Mouse (Mus musculus) embryonic facial prominence, embryonic 14.5 days (tissue): ENCODE measurements around the gene Nppc. TPM values are rescaled to one million over a fixed set of nuclear protein-coding genes. Genes with fewer than 3 reads are reported as not detected.

Experiments
- ATAC-seq: fragments of 200-750 bp; cut with Nextera tagmentation; 2 replicates; pipeline ENCODE4 v1.8.0; 2017; ENCODE audit warnings: low read depth, moderate number of reproducible peaks, moderate TSS enrichment
- DNase-seq: peaks from one replicate; pipeline ENCODE4 v3.0.0-alpha.2; 2015; ENCODE audit warnings: low spot score
- H3K27ac ChIP-seq: fragments of 300-500 bp; sonication (generic); replicated peaks from 2 replicates; pipeline ENCODE4 v1.5.1; 2014; ENCODE audit warnings: low read depth, mild to moderate bottlenecking, low read length, moderate library complexity
- H3K27me3 ChIP-seq: fragments of 300-500 bp; sonication (generic); replicated peaks from 2 replicates; pipeline ENCODE4 v1.6.1; 2014; ENCODE audit warnings: low read length; ENCODE audit not compliant: control insufficient read depth, insufficient read depth
- H3K36me3 ChIP-seq: fragments of 300-500 bp; sonication (generic); 2 replicates; pipeline ENCODE4 v1.6.1; 2014; ENCODE audit warnings: low read length, mixed read lengths; ENCODE audit not compliant: control insufficient read depth, insufficient read depth
- H3K4me1 ChIP-seq: fragments of 300-500 bp; sonication (generic); 2 replicates; pipeline ENCODE4 v1.6.1; 2014; ENCODE audit warnings: antibody characterized with exemption, low read length; ENCODE audit not compliant: control insufficient read depth, insufficient read depth
- H3K4me2 ChIP-seq: fragments of 300-500 bp; sonication (generic); 2 replicates; pipeline ENCODE4 v1.6.1; 2014; ENCODE audit warnings: low read depth, mild to moderate bottlenecking, low read length, moderate library complexity, mixed read lengths
- H3K4me3 ChIP-seq: fragments of 300-500 bp; sonication (generic); 2 replicates; pipeline ENCODE4 v1.5.1; 2014; ENCODE audit warnings: low read depth, mild to moderate bottlenecking, low read length
- H3K9ac ChIP-seq: fragments of 300-500 bp; sonication (generic); 2 replicates; pipeline ENCODE4 v1.6.1; 2014; ENCODE audit warnings: low read depth, mild to moderate bottlenecking, low read length, moderate library complexity, mixed read lengths
- H3K9me3 ChIP-seq: fragments of 300-500 bp; sonication (generic); 2 replicates; pipeline ENCODE4 v1.6.1; 2016; ENCODE audit warnings: low read length; ENCODE audit not compliant: control insufficient read depth
- WGBS: fragments of 180-500 bp; shearing (Covaris S2); extraction: QIAGEN DNeasy Blood & Tissue Kit; methylation state at CpG from one replicate; pipeline ENCODE4 v1.1.7; 2014; 5-methylcytosine and 5-hydroxymethylcytosine counted together
- polyA plus RNA-seq: library from polyadenylated mRNA; unstranded; fragments of >200 nt; fragmentation: Nextera tagmentation; extraction: Ambion mirVana; gene quantifications from 2 replicates; pipeline ENCODE4 v1.2.1, GENCODE M21; 2014

The Nppc gene
- polyA plus RNA-seq, 1 experiment from 2014 or later: 10.5 TPM

DNA sequence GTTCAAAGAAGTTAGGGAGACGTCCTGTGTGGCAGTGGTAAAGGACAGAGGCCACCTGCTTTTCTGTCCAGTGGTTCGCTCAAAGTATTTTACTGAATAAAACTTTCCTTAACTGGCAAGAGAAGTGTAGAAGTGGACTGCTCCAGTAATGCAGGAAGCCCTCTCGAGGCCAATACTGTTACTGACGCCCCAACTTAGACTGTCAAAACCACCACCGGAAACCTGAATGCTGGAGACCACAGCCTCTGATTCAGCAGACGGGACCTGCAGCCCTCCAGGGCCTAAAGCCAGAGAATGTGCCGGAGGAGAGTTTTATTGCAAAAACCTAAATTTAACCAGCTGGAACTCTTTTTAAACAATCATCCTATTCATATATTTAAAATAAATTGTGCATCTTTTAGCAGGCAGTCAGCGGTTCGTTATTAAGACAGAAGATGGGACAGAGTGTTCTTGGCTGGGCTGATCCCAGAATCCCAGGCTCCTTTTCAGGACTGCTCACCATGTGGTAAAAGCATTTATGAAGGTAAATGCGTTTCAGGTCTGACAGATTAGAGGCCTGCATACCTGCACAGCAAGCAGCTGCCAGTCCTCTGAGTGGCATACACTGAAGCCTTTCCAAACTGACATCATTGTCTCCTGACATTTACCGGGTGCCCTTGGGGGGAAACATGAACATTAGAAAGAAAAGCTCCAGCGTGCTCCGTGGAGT, 27.1 kb downstream of the Nppc start:
- Histone ChIP-seq H3K27me3 (no peaks in the 10 kb centered on the region), H3K27ac (no peak overlapping the region; the same call in 1 of the 2 replicates), H3K9me3 (no peaks in the 10 kb centered on the region), H3K4me1 (no peaks in the 10 kb centered on the region), H3K36me3 (no peaks in the 10 kb centered on the region), H3K4me3 (no peak overlapping the region), H3K9ac (no peak overlapping the region), H3K4me2 (no peak overlapping the region)
- DNase-seq (peak; percentile 41), ATAC-seq (peak; percentile 57; the same call in 1 of the 2 replicates)
- WGBS: 50% methylated on average over 13 of the region's 13 CpGs

DNA sequence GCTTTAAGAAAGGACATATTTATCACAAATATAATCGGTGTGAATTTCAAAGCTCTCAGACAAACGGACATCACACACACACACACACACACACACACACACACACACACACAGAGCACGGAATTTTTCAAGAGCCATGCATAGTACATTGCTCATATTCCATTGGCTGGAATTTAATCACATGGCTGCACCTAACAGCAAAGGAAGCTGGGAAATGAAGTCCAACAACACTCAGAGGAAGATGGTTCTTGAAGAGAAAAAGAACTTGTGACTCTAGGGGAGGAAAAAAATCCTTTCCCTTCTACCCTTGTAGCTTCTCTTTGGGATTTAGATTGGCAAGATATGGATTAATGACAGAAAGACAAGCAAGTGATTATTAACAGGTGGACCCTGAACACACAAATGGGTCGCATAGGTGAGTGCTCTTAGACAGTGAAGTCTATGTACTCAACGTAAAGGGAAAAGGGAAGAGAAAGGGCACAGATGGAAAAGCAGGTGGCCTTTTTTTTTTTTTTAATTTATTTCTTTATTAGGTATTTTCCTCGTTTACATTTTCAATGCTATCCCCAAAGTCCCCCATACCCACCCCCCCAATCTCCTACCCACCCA, 35.5 kb downstream of the Nppc start:
- ATAC-seq: peak; percentile 89
- Histone ChIP-seq H3K4me2 (peak overlapping the region; percentile 23; the same call in 1 of the 2 replicates), H3K4me3 (no peak overlapping the region), H3K27me3 (no peaks in the 10 kb centered on the region), H3K9ac (no peak overlapping the region), H3K9me3 (no peaks in the 10 kb centered on the region), H3K4me1 (no peaks in the 10 kb centered on the region), H3K36me3 (no peaks in the 10 kb centered on the region), H3K27ac (no peak overlapping the region)
- peak; percentile 71 for DNase-seq
- WGBS: 52% methylated on average over 6 of the region's 6 CpGs

DNA sequence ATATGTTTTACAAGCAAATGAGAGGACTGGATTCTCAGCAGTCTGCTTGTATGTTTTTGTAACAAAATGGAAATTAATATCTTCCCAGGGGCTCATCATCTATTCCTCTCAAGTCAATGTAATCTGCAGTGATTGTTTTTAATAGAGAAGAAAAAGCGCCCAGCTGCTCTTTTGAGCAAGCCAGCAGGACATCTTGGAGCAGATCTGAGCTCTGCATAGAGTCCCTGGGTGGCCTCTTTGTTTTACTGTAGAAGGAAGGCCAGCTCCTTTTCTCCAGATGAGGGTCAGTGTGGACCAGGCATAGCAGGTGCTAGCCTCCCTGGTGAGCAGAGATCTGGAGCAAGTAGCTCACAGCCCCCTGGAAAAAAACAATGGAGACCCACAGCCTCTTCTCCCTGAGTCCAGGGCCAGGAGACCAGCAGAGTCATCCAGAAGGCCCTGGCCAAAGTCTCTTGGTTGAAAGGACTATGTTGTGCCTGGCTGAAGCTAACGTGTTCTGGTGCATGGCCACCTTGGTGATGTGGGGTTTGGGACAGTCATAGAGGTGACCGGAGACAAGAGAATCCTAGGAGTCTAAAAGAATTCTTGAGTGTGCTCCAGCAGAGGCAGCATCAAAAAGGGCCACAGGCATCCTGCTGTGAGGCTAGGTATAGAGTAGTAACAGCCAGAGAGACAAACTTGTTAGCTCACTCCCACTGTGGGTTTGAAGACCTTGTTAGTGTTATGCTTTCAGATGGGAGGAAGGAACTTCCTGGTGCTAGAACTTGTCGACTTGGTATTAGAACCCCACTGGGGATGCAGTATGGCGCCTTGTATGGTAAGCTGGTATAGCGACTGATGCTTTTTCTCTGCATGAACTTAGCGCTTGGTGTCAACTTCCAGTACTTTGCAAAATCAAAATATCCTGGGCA, 36.3 kb downstream of the Nppc start:
- no peaks in the 10 kb centered on the region for H3K36me3 ChIP-seq
- DNase-seq (peak; percentile 36), ATAC-seq (no peak)
- H3K4me3 ChIP-seq: no peak overlapping the region
- peak overlapping the region; percentile 23; the same call in 1 of the 2 replicates for H3K4me2 ChIP-seq
- H3K27me3 ChIP-seq: no peaks in the 10 kb centered on the region
- H3K9ac ChIP-seq: no peak overlapping the region
- H3K27ac ChIP-seq: no peak overlapping the region
- no peaks in the 10 kb centered on the region for H3K4me1 ChIP-seq
- no peaks in the 10 kb centered on the region for H3K9me3 ChIP-seq
- 56% methylated on average over 7 of the region's 7 CpGs for WGBS

DNA sequence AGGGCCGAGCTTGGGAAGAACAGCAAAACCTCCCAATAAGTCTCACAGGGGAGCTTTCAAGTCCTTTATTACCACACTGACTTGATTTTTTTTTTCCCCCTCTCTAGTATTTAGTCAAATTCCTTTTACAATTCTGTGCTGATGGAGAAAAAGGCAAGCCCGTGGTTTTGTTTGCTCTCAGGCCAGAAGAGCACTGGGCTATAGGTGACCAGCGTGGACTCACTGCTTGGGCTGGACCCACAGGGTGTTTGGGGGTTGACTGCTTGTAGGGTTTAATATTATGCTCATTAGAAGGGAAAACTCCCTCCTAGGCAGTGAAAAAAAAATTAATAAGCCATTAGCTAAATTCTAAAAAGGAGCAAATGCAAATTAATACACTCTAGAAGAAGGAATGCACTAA, 36.9 kb downstream of the Nppc start:
- Histone ChIP-seq H3K36me3 (no peaks in the 10 kb centered on the region), H3K27me3 (no peaks in the 10 kb centered on the region), H3K9ac (no peak overlapping the region), H3K9me3 (no peaks in the 10 kb centered on the region), H3K4me1 (no peaks in the 10 kb centered on the region), H3K4me3 (no peak overlapping the region), H3K27ac (no peak overlapping the region), H3K4me2 (no peak overlapping the region)
- no peak for ATAC-seq
- WGBS: 48% methylated on average over 3 of the region's 3 CpGs
- no peak for DNase-seq

DNA sequence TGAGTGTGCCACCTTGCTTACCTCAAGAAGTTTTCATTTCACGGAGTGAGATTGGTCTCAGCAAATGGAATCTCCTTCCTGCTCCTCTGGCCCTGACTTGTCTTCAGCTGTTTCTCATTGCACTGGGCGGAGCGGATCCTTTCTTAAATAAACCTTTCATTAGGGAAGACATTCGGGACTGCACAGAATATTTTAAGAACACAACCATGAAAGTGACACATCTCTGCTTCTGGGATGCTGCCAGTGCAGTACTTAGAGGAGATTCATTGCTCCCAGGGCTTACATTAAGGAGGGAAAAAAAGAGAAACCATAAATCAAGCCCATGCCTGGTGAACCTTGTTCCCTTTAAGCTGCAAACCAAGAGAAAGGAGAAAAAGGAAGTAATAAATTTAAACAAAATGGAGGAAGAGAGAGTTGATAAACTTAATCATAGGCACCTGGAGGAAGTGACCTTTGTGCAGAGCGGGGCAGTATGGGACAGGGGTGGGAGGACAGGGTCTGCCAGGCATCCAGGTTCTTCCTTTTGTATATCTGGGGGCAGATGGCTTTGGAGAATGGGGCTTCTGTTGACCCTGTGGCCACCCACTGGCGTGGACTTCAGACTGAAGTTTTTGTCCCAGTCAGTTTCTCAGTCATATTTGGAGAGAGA, 37.5 kb downstream of the Nppc start:
- Histone ChIP-seq H3K4me3 (no peak overlapping the region), H3K4me2 (no peak overlapping the region), H3K27ac (0 out of 2 replicates have a peak overlapping the region, but pooled peaks have one; percentile 15), H3K9me3 (no peaks in the 10 kb centered on the region), H3K9ac (no peak overlapping the region), H3K4me1 (no peaks in the 10 kb centered on the region), H3K27me3 (no peaks in the 10 kb centered on the region), H3K36me3 (no peaks in the 10 kb centered on the region)
- ATAC-seq (no peak), DNase-seq (peak; percentile 73)
- 42% methylated on average over 6 of the region's 6 CpGs for WGBS

DNA sequence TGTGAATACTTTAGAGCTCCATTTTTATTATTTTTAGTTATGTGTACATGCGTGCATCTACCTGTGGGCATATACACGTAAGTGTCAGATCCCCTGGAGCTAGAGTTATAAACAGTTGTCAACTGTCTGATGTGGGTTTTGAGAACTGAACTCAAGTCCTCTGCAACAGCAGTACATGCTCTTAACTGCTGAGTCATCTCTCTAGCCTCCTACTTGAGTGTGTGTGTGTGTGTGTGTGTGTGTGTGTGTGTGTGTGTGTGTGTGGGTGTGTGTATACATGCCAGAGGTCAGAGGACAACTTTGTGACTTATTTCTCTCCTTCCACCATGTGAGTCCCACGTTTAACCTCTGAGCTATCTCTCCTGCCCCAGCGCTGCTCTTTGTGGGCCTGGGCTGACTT, 39.8 kb downstream of the Nppc start:
- no peaks in the 10 kb centered on the region for H3K27me3 ChIP-seq
- H3K9ac ChIP-seq: no peak overlapping the region
- no peak overlapping the region for H3K27ac ChIP-seq
- no peak for DNase-seq
- no peaks in the 10 kb centered on the region for H3K36me3 ChIP-seq
- H3K4me3 ChIP-seq: no peak overlapping the region
- no peaks in the 10 kb centered on the region for H3K9me3 ChIP-seq
- 78% methylated on average over 4 of the region's 4 CpGs for WGBS
- no peak overlapping the region for H3K4me2 ChIP-seq
- ATAC-seq: no peak
- no peaks in the 10 kb centered on the region for H3K4me1 ChIP-seq

DNA sequence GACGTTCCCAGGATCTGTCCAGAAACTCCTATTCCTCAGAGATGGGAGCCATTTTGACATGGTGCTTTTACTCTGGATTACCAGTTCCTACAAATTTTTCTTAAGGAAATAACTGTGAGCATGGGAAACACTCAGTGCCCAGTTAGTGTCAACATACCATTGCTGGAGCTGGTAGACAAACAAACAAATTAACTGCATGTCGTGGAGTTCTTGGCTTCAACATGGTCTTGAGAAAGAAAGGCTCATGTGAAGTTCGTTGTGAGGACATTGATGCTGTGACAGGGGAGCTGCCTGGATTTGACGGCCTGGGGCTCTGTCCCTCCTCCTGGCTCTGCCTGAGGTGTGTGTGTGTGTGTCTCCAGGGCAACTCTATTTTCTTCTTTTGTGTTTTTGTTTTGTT, 40.4 kb downstream of the Nppc start:
- ATAC-seq: no peak

DNA sequence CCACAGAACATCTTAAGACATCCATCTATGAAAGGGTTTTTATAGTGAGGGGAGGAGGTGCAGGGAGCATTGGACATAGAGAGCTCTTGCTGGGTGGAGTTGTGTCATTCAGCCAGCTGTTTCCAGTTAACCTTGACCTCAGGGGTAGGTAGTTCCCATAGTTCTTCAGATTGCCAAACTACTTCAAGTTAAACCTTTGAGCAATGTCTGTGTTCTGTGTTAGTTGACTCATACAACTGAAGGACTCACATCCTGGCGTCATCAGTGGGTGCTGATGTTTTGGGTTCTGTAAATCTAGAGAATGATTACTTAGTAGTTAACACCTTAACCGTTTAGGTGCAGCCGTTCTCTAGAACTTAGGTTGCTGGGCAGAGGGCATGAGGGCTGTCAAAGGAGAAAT, 42.1 kb downstream of the Nppc start:
- no peaks in the 10 kb centered on the region for H3K4me1 ChIP-seq
- H3K4me3 ChIP-seq: no peak overlapping the region
- WGBS: 71% methylated on average over 3 of the region's 3 CpGs
- H3K4me2 ChIP-seq: no peak overlapping the region
- no peaks in the 10 kb centered on the region for H3K9me3 ChIP-seq
- H3K36me3 ChIP-seq: no peaks in the 10 kb centered on the region
- H3K27me3 ChIP-seq: no peaks in the 10 kb centered on the region
- DNase-seq (no peak), ATAC-seq (no peak)
- H3K9ac ChIP-seq: no peak overlapping the region
- no peak overlapping the region for H3K27ac ChIP-seq

More for the DNA sequence above, 40.4 kb downstream of the Nppc start:
- Histone ChIP-seq H3K4me3 (no peak overlapping the region), H3K4me2 (no peak overlapping the region), H3K27ac (no peak overlapping the region), H3K4me1 (no peaks in the 10 kb centered on the region), H3K9ac (no peak overlapping the region), H3K9me3 (no peaks in the 10 kb centered on the region), H3K27me3 (no peaks in the 10 kb centered on the region), H3K36me3 (no peaks in the 10 kb centered on the region)
- DNase-seq: no peak
- 47% methylated on average over 4 of the region's 4 CpGs for WGBS
